In the genomic region with DNA sequence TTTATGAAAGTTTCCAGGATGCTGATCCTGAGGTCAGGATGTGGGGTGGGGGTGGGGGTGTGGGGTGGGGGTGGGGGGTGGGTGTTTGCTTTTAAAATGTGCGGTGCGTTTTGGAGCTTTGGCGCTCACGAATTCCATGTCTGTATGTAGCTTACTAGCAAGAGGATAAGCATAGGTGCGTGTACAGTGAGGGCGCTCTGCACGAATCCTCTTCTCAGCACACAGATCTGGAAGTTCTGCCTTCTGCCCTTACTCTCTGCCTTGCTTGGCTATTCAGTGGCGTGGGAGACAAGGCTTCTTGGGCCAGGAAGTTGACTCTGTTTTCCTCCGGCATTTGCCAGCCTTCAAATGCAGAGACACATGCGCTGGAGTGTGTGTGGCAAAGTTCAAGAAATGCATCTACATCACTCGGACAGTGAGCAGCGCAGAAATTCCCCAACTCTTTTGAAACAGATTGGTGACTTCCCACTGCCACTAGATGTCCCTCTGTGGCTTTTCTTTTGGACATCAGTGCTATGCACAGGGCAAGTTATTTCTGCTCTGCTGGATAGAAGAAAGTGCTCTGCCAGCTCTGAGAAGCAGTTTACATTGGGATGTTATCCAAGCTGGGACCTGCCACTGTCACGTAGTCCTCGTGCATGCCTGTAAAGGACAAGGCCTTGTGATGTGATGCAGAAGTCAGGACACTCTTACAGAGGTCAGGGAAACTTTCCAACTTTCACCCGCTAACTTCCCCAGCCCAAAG, we compare ENCODE assay signal across 9 mouse cellular contexts. TPM values are rescaled to one million over a fixed set of nuclear protein-coding genes. Genes with fewer than 3 reads are reported as not detected.
DNase-seq lines count a peak whose midpoint lies in the region; ATAC-seq lines count a peak whose summit lies in the region.
"Had no signal": no experiment of that assay in that cellular context is flagged by ENCODE, and none has a peak within 500 bp of the region (broad histone marks: within the 10 kb centered on the region; RNA-seq: fewer than 3 reads in every experiment).

No protein-coding gene starts in this region.

- no peak overlapping the region for H3K9ac ChIP-seq in midbrain, embryonic 12.5 days (replicated peaks)

- intact Hi-C loops in heart, postnatal 10 days (cut with DNase I): loop anchor here (2.0 to 5.0 kb wide), 3 partner anchors 306 to 1406 kb away; no protein-coding TSS in a partner anchor

- WGBS in embryonic facial prominence, embryonic 10.5 days: 72% methylated on average over 15 of the region's 15 CpGs
- 66% methylated on average over 15 of the region's 15 CpGs for WGBS in midbrain, embryonic 12.5 days

- H3K27ac ChIP-seq in embryonic facial prominence, embryonic 10.5 days (replicated peaks): no peak overlapping the region
- H3K27ac ChIP-seq in midbrain, embryonic 12.5 days (replicated peaks): no peak overlapping the region
- H3K27ac ChIP-seq: macrophage had no signal

- no peaks in the 10 kb centered on the region for H3K27me3 ChIP-seq in embryonic facial prominence, embryonic 10.5 days (replicated peaks; ENCODE audit: low read depth, poor library complexity, severe bottlenecking)
- no peaks in the 10 kb centered on the region for H3K27me3 ChIP-seq in midbrain, embryonic 12.5 days

- peak; percentile 72 for ATAC-seq in midbrain, embryonic 12.5 days (ENCODE audit: low FRiP score, low read depth)

- H3K4me1 ChIP-seq in embryonic facial prominence, embryonic 10.5 days: peaks cover 6% of the 10 kb centered on the region; the same call in 1 of the 2 replicates
- no peaks in the 10 kb centered on the region for H3K4me1 ChIP-seq in midbrain, embryonic 12.5 days

- H3K4me3 ChIP-seq in embryonic facial prominence, embryonic 10.5 days: no peak overlapping the region
- no peak overlapping the region for H3K4me3 ChIP-seq in midbrain, embryonic 12.5 days

- H3K36me3 ChIP-seq in embryonic facial prominence, embryonic 10.5 days (replicated peaks): no peaks in the 10 kb centered on the region
- H3K36me3 ChIP-seq in midbrain, embryonic 12.5 days: no peaks in the 10 kb centered on the region

- H3K9me3 ChIP-seq in embryonic facial prominence, embryonic 10.5 days: no peaks in the 10 kb centered on the region
- H3K9me3 ChIP-seq in midbrain, embryonic 12.5 days: no peaks in the 10 kb centered on the region

- peak; percentile 1 for DNase-seq in cerebellum, adult 9-10 months
- no peak for DNase-seq in cerebellum, adult 9-11 months
- peak; percentile 22 for DNase-seq in embryonic facial prominence, embryonic 10.5 days (ENCODE audit: low spot score)
- peak; percentile 44 to 57 for DNase-seq in heart, postnatal 10 days
- DNase-seq in layer of hippocampus, adult 8-10 months (ENCODE audit: low spot score in 2 of 2): peak; percentile 17 to 25
- DNase-seq in telencephalon, adult 2 months (ENCODE audit: low read depth, low spot score): peak; percentile 41
- DNase-seq in ovary, postnatal 10 days (ENCODE audit: low spot score): no peak

- no peak overlapping the region for H3K4me2 ChIP-seq in midbrain, embryonic 12.5 days (replicated peaks)

RNA-seq across cellular contexts. Expression of gene Mgst1, which starts 31.5 kb away (rescaled TPM):
- 63.1 and 78.7 TPM in 2 replicates for polyA plus RNA-seq in embryonic facial prominence, embryonic 10.5 days (2016; fragmentation: Nextera tagmentation; extraction: Ambion mirVana)
- total RNA-seq in heart, postnatal 10 days (2021): 10 to 100 TPM; 24.4 to 45.6 TPM
- 10 to 100 TPM; 15.7 to 30.7 (median 18.7) TPM for total RNA-seq in layer of hippocampus, adult 8-10 months (2022)
- 49.2 and 51.9 TPM in 2 replicates for polyA plus RNA-seq in midbrain, embryonic 12.5 days (2016; fragmentation: Nextera tagmentation; extraction: Ambion mirVana)

Comparison
In these comparisons a context has a peak if more than half of its experiments do, and no peak if none do; other contexts are left out.
1. DNase-seq: peak in cerebellum, adult 9-10 months (single experiment), embryonic facial prominence, embryonic 10.5 days (single experiment), heart, postnatal 10 days (2 of 2), layer of hippocampus, adult 8-10 months (2 of 2) and telencephalon, adult 2 months (single experiment); none in cerebellum, adult 9-11 months (single experiment) and ovary, postnatal 10 days (single experiment).